Mouse (Mus musculus) thymus, postnatal 0 days (tissue): ENCODE data around the gene Cep63. TPM values are rescaled to one million over a fixed set of nuclear protein-coding genes. Genes with fewer than 3 reads are reported as not detected.
A peak's percentile ranks its signal among the peaks of the same experiment; 100 is the strongest.

Experiments used
- DNase-seq: peaks from one replicate; pipeline ENCODE4 v3.0.0-alpha.2; 2015; ENCODE audit warnings: low spot score
- polyA plus RNA-seq: library from polyadenylated mRNA; unstranded; fragments of >200 nt; fragmentation: Nextera tagmentation; extraction: Ambion mirVana; gene quantifications from 2 replicates; pipeline ENCODE4 v1.2.1, GENCODE M21; 2015

Cep63 gene
- 51.7 and 53.3 TPM in 2 replicates for polyA plus RNA-seq

DNA sequence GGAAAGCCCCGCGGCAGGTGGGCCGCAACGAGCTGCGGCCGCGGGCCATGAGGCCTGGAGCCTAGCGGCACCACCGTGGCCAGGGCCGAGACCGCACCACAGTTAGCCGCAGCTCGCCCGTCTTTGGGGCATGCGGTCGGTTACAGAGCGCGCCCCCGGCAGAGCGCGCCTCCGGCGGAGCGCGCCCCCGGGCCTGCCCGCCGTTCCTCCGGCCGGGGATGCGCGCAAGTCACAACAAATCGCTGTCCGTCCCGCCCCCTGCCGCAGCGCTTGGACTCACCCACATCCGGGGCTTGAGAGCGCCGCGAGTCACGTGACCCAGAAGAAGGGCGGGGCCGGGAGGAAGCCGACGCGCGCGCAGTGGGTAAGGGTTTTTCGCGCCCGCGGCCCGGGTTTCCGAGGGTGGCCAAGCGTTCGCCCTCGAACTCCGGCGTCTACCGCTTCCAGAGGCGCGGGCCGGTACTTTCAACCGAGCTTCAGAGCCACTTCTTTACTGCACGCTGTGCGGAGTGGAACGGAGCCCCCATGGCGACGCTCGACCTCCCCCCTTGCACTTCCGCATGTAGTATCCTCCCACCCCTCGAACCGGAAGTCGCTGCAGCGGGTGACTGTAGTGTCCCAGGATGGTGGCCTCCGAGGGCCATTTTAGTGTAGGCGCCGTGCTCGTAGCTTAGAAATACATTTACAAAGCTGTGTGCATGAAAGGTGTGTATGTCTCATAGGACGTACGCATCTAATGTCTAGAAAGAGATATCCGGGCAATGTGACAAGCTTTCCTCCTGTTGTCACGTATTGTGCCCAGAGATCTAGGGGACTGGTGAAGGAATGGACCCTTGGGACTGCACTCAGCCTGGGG is at the start of gene Cep63, which contains the start of gene Anapc13:
Gene Cep63, minus strand, starts transcription at position 552 of the 856 bp plus-strand sequence.
Gene Anapc13, plus strand, starts transcription at position 314 of the 856 bp plus-strand sequence.
- peak; percentile 97 for DNase-seq

DNA sequence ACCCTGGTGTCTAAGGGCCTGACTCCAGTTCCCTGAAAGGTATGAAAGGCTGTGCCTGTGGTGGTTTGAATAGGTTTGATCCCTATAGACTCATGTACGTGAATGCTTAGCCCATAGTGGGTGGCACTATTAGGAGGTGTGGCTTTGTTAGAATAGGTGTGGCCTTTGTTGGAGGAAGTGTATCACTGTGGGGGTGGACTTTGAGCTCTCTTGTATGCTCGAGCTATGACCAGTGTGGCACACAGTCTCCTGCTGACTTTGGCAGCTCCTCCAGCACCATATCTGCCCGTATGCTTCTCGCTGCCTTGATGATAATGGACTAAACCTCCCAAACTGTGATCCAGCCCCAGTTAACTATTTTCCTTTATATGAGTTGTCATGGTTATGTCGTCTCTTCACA is 49.6 kb upstream of the Cep63 start:
- DNase-seq, result no peak

DNA sequence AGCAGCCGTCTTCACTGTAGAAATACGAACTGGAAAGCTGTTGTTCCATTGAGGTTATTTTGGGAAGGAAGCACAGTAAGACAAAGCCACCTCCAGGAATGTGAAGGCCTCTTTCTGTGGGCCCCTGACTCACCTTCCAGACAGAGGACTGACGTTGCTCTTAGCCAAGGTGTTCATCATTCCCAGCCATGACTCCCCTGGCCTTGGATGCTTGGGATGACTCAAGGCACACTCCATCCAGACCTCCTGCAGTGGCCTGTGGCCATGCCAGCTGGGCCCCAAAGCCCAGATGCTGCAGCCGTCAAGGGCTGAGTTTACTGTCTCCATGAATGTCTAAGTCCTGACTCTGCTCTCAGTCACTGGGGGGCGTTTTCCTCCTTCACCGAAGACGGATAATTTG is 47.0 kb upstream of the Cep63 start:
- no peak for DNase-seq

DNA sequence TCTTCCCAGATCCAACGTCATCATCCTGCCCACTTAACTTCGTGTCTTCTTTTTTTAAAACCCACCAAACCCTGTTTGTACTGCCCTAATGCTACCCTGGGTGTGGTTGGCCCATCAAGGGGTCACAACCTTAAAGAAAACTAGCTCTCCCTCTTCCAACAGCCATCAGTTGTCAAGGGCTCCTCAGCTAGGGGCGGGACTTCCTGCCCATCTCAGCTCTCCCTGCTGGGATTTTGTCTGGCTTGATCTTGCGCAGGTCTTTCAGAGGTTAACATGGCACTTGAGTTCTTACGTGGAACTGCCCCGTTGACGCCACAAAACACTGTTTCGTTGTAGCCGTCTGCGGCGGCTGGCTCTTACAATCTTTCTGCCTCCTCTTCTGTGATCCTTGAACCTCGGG is 42.6 kb upstream of the Cep63 start:
- no peak for DNase-seq

DNA sequence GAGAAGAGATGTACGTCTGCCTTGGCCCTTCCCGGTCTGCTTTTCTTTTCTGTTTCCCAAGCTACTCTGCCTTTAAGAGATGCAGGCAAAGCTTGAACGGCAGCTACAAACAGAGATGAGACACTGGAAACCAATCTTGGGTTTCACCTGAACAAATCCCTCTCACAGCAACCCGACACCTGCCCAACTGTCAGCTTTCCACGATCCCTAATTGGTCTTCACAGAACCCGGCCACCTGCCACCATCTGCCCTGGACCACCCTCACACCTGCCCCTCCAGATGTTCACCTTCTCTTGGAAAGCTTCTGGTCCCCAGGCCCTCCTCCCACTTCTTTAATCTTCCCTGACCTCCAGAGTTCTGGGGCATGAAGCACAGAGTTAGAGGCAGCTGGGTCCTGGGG is 41.8 kb upstream of the Cep63 start:
- DNase-seq, result no peak

DNA sequence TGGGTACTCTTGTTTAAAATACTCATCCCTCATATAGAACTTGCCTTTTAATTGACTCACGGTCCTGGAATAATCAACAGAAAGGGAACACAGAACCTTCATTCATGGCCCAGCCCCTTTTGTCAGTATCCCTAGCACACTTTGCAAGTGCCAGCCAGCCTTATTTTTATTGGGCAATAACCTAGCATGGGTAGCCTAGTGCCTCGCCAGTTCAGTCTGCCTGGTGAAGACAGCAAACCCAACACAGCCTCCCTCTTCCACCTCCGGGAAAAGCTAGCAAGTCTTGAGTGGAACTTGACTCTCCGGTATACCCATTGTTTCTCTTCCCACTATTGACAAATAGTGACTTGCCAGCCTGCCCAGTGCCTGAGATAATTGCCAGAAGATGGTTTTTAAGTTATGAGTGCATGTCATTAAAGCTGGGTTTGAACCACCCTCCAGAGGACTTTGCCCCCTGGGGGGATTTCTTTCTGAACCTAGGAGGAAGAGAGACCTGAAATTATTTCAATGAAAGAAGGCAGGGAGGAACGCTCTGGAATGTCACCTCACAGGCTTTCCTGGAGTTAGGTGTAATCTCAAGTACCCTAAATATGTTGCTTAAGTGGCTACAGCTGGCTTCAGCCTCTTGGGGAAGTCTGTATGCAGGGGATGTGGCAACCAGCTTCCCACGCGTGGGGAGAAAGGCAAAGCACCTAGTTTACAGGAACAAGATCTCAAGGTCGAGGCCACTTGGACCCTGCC is 30.2 kb upstream of the Cep63 start:
- no peak for DNase-seq

DNA sequence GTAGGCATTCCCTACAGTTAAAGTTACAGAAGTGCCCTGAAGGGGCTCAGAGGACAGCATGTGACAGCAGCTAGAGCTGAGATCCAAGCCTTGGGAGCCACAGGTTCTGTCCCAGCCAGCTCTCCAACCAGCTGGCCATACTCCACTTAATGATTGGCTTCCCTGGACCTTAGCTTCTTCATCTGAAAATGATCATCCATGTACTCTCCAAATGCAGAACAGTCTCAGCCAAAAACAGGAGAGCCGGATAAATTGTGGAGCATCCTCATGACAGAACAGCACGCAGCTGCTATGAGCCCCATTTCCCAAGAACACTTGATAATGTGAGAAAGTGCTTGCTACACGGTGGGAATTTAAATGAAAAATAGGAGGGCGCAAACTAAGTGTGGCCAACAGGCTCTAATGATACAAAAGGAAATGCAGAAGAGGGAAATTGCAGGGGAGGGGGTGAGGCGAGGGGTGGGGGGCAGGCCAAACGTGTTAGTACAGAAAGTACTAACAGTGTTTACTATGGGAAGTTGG is 24.9 kb upstream of the Cep63 start:
- no peak for DNase-seq

DNA sequence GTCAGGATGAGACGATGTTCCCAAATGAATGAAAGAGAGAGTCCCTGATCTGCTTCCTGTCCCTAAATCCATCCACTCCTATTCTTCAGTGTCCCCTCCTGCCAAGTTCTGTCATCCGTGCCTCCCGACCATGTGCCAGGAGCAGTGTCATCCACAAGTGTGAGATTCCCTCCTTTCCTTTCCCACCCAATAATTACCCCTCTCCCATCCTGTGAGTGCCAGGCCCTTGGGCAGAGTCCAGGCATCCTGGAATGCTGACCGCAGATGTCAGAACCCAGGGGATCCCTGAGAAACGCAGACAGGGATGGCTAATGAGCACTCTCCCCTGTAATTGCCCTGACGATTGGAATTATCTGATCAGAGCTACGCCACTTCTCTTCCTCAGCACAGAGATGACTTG is 24.3 kb upstream of the Cep63 start:
- no peak for DNase-seq

DNA sequence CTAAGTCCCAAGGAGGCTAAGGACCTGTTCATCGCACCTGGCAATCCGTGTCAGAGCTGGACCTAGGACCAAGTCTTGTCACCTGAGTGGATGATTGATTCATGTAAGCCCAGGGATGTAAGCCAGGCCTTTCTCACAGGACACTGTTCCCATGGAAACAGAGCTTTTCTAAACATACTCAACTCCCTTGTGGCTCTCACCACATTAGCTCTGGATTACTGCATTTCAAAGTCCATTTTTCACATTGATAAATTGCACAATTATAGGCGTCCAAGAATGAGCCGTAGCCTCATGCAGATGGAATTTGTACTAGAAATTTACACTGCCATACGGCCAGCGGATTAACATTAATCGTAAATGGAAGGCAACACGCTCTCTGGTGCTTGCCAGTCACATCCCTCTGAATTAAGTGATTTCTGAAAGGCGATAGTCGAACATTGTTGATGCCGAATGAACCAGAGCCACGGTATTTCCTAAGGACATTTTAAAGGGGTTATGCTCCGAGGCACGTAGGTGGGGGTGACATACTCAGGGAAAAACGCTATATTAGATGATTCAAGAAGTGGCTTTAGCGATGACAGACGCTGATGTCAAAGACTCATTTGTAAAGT is 23.7 kb upstream of the Cep63 start:
- DNase-seq, result no peak

DNA sequence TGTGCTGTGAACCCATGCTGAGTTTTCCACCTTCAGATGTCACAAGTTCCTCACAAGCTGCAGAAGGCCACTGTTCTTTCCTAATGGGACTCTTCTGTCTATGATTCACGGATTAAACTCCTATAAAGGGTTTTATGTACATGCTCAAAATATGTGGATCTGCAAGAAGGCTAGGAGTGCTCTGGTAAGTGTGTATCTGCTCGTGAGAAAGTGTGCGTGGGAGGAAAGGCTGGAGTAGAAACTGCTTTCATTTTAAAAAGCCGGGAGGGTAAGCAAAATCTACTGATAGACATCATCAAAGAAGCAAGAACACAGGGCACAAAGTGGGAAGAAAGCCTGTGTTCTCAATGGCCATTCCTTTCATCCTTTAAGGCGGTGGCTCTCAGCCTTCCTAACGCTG is 20.7 kb upstream of the Cep63 start:
- DNase-seq, result no peak

DNA sequence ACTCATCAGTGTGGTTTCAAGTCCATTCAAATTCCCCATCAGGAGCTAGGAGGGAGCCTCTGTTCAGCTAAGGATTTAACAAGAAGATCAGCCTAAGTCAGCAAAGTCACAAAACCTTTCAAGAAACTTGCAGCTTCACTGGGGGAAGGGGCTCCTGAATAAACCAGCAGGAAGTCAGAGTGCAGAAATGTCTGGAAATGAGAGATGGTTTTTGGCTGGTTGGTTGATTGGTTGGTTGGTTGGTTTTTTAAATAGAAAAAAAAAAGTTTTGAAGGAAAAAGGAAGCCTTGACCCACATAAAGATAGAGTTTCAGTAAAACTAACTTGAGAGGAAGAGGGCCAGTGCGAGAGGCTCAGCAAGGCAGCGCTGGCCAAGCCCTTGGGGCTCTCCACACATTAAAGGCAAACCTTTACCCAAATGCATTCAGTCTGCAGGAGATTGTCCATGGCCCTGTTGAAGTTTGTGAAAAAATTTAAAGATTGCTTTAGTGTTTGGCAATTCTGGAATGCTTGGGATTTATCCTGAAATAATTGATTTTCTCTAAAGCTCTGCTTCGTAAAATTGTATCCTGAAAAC is 18.9 kb upstream of the Cep63 start:
- no peak for DNase-seq

DNA sequence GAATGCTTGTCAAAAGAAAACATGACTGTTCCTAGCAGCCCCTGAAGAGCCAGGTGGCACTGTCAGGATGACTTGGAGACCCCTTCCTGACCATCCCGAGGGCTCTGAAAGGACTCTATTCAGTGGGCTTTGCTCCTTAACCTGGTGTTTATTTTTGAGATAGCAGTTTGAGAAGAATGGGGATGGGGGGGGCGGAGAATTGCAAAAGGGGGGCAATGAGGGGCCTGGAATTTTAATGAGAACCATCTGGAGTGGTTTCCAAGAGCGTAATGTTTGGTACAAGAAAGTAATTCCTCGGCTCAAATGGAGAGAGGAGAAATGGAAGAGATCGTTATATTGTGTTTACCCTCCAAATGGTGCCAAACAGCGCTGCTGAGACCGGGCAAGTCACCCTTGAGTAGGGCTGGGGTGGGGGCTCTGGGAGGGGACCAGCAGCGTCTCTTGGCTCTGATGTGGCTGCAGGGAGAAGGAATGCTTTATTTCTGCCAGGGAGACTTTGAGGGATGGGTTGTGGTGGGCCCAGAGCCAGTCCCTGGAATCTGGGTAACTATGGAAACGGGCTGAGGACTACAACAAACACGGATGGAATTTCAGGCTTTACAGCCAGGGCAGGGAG is 17.3 kb upstream of the Cep63 start:
- no peak for DNase-seq

DNA sequence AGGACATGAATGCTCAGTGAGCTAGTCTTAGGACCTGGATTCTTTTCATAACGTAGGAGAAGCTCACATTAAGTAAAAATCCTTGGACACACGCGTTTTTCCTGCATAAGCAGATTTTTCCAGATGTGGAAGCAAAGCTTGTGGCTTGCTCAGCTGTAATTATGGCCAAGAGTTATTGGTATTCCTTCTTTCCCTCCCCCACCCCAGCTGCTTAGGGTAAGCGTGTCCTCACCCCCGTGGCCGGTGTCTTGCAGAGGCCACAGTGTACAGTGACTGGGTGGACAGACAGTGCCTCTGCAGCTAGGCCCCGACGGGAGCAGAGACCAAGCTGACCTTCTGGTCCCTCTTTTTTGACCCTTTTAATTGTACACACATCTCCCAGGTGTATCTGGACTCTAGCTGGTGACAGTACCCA is 16.7 kb upstream of the Cep63 start:
- DNase-seq, result no peak

DNA sequence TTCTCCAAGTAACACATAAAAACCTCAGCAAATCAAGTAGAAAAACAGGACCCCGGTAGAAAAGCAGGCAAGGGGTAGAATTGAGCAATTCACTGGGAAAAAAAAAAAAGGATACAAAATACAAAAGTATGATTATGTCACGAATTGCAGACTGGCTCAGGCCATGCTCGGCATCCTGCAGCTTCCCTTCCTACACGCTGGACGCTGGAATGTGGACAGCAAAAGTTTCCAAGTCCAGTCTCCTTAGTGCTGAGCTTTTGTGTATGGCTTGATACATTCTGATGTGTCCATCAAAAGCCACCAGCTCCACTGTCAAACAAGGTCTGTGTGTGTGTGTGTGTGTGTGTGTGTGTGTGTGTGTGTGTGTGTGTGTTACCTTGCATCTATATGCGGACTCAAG is 15.2 kb upstream of the Cep63 start:
- DNase-seq, result no peak

DNA sequence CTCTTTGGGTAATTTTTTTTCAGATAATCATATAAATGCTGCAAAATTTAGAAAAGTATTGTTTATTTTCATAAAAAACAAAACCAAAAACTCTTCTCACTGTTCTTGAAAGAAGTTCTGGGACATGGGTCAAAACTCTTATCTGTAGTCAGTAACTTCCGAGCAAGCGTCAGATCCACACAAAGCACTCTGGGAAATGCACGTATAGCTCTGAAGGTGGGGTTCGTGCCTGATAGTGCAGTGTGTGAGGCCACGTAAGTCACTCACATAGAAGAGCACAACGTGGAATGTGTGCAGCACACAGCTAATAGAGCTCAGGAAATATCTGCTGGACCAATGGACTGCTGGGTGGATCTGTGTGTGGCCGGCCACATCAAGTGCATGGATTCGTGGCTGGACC is 13.2 kb upstream of the Cep63 start:
- no peak for DNase-seq

DNA sequence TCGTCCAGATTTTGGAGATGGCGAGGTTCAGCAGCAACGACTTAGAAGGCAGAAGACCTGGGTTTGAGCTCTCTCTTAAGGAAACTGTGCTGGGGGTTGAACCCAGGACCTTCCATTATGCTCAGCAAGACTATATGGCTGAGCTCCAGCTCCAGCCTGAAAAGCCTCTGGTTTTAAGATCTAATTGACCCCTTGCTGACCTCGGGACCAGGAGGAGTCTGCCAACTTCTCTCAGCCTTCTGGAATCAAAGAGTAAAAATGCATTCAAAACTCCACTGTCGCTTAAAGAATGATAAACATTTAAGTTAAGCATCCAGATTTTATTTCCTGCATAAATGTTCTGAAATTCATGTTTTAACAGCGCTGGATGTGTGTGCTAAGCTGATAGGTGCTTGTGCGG is 12.6 kb upstream of the Cep63 start:
- DNase-seq, result no peak

DNA sequence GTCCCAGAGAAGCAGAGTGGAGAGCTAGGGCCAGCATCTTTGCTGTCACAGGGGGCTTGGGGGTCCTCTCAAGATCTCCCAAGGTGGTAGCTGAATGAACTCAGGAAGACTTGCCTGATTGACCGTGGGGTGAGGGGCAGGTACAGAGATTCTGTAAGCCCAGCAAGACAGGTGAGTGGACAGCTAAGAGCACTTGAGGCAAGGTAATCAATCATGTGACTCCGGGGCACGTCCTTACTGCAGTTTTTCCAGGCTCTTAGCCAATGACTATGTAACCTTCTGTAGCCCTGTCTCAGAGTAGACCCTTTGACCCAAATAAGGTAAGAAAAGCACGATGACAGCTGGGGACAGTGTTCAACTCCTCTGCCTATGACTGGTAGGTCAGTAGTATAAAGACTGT is 10.8 kb upstream of the Cep63 start:
- no peak for DNase-seq

DNA sequence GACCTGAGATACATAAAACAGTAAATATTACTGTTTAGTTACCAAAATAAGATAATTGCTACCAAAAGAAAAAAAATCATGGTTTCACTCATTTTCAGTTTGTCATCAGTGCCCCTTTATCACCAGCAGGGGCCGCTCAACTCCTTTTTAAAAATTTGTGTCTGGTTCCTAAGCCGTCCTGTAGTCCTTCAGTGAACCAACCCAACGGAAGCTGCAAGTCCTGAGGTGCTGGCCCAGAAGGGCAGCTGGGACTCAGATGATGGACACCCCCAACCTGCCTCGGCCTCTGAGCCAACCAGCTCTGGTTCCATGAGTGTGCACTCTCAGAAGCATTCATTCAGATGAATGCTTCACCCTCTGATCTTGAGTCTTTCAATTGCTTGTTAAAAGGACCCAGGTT is 10.2 kb upstream of the Cep63 start:
- peak; percentile 52 for DNase-seq

DNA sequence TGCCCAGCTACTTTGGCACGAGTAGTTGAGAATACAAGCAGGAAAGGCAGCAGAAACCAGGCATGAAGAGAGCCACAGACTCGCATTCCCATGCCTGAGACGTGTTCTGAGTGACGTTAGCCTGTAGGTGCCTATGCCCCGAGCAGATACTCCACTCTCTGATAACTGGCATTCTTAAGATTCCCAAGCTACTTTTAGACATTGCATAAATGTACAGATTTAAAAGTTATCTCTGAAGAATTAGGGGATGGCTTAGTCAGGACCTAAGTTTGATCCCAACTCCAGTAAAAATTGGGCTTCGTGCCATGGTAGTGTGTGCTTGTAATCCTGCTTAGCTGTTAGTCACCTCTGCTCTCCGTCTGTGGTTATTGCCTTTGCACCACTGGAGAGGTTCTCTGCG is 8.1 kb upstream of the Cep63 start:
- no peak for DNase-seq

DNA sequence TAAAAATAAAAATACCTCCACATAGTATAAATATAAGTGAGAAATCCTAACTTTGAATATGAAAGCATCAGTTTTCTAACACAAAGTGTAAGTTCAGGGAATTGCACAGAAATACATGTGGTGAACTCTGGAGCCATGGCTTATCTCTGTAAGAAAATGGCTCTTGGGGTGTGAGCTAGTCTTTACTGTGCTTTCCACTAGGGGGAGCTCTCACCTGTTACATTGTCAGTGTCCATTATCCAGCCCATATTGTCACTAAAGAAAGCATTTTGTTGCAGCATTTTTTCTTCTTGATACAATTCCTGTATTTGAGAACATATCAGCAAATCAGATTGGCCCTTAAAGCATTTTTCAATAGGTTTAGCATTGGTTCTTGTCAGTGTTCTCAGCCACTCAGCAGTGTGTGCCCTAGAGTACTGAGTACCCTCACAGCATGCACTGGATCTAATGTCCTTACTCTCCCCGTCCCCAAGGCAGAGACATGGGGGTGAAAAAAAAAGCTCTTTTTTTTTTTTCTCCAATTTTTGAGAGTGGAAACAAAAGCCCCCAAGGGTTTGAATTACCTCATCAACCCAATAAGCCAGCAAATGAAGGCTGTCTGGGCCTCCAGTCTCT is 6.7 kb upstream of the Cep63 start:
- DNase-seq, result peak; percentile 70

DNA sequence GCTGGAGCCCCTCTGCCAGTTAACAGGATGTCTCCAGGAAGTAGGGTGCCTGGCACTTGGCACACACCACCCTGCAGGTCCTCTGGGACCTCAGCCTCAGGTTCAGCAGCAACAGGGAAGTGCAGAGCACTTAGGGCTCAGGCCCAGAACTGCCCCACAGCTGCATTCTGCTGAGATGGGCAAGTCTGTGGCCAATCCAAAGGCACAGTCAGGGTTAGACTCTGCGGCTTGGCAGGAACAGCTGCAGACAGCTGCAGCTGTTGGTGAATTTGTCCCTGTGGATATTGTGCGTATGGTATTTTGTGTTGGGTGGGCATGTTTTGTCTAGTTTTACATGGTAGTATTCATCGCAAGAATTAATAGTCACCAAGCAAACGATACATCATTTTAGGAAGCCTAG is 5.8 kb upstream of the Cep63 start:
- no peak for DNase-seq
